Mouse (Mus musculus): ENCODE data around the gene Pla2g2f. TPM values are rescaled to one million over a fixed set of nuclear protein-coding genes. Genes with fewer than 3 reads are reported as not detected.
A peak's percentile ranks its signal among the peaks of the same experiment; 100 is the strongest.

Pla2g2f gene
- total RNA-seq, 2 experiments from 2014 or later = not detected

DNA sequence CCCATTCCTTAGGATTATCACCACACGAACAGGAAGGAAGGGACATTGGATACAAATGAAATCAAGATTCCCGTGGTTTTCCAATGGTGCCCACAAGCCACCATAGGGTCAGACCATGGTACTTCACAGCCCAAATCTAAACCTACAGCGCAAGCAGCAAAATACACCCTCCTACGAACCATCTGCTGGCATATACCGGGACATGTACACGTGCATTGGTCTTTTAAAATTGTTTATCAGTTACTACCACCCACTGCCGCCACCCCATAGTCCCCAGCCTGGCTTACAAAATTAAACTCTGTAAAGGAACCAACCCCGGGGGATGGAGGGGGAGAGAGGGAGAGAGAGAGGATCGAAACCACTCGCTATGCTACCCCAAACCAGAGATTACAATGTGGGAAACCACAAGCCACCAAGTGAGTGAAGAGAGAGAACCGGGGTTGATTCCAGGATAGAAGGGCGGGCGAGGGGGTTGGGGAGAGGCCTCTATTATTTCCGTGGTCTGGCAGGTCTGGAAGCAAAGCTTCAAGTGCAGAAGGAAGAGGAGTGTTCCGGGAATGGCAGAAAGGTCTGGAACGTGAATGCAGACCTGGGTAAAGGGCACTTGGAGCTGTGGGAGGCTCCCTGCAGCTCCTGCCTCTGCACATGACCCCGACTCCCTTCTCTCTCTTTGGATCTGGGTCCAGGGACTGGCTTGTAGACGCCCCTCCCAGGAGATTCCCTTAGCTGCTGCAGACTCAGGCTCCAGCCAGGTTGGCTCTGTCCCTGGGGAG is 32.9 kb downstream of the Pla2g2f start, which contains the start of gene Pla2g2c:
Pla2g2c (plus strand) TSS at position 439 of the 773 bp plus-strand sequence.
- intact Hi-C loops (cut with DNase I) = no loop called here
- peak; percentile 68 to 73 for DNase-seq (ENCODE audit: low spot score in 2 of 2)

GRCm38 (mm10) chr4:138723493-138724281 is 33.7 kb downstream of the Pla2g2f start:
- intact Hi-C loops (cut with DNase I) = loop anchor here (1.0 kb wide), 1 partner anchor 269 kb away; the partner anchor contains the start of gene Camk2n1
- peak; percentile 84 to 86 for DNase-seq (ENCODE audit: low spot score in 2 of 2)

DNA sequence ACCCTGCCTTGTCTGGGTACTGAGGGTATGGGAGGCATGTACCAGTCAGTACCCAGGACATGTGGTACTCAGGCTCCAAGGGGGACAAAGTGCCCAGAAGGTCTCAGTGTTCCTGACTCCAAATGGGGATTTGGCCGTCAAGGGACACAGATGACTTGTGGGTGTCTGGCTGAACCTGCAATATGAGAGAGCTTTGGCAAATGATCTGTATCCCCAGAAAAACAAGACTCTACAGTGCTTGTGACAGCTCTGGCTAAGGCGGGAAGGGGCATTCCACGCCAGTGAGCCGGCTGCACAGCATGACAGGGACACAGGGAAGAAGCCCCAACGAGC is 38.2 kb downstream of the Pla2g2f start:
- intact Hi-C loops (cut with DNase I) = no loop called here
- no peak for DNase-seq (ENCODE audit: low spot score in 2 of 2)

- no peak for DNase-seq (ENCODE audit: low spot score in 2 of 2)
- intact Hi-C loops (cut with DNase I) = no loop called here
Observed at GRCm38 (mm10) chr4:138718586-138719263, 38.7 kb downstream of the Pla2g2f start.

- intact Hi-C loops (cut with DNase I) = no loop called here
- DNase-seq (ENCODE audit: low spot score in 2 of 2) = no peak
Observed at GRCm38 (mm10) chr4:138716697-138717096, 40.7 kb downstream of the Pla2g2f start.

- DNase-seq (ENCODE audit: low spot score in 2 of 2) = no peak
- intact Hi-C loops (cut with DNase I) = no loop called here
Observed at GRCm38 (mm10) chr4:138714186-138714585, 43.2 kb downstream of the Pla2g2f start.

DNA sequence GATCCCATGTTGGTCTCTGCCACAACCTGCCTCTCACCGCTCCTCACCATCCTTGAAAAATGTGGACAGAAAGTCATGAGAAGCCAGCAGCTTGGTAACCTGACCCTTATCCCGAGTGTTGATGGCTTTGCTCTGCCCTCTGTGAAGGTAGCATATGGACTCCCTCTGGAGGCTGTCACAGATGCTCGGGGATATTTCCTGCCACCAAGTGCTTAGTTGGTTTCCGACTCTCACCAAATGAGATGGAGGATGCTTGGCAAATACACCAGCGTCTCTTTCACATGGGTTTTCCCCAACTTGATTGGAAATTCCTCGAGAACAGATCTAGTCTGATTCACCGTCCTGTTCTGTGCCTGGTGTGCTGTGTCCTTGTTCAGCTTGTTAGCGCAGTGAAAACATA is 44.8 kb downstream of the Pla2g2f start:
- intact Hi-C loops (cut with DNase I) = no loop called here

DNA sequence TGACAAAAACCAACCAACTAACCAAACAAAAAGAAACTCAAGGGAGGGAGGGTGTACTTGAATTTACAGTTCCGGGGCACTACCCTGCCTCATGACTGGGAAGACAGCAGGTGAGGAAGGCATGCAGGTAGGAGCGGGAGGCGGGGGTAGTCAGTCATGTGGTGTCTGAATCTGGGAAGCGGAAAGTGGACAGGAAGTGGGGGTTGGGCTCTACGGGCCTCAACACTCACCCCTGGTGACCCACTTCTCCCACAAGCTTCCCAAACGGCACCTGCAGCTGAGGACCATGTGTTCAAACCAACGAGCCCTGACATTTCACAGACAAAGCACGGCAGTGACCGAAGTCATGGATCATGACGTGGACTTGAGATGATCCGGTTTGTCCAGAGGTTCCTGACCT is 45.3 kb downstream of the Pla2g2f start:
- DNase-seq (ENCODE audit: low spot score in 2 of 2) = no peak
- intact Hi-C loops (cut with DNase I) = no loop called here

More for the DNA sequence above, 44.8 kb downstream of the Pla2g2f start:
- DNase-seq (ENCODE audit: low spot score in 2 of 2) = no peak

- intact Hi-C loops (cut with DNase I) = no loop called here
- DNase-seq (ENCODE audit: low spot score in 2 of 2) = no peak
Observed at GRCm38 (mm10) chr4:138711051-138711820, 46.2 kb downstream of the Pla2g2f start.

DNA sequence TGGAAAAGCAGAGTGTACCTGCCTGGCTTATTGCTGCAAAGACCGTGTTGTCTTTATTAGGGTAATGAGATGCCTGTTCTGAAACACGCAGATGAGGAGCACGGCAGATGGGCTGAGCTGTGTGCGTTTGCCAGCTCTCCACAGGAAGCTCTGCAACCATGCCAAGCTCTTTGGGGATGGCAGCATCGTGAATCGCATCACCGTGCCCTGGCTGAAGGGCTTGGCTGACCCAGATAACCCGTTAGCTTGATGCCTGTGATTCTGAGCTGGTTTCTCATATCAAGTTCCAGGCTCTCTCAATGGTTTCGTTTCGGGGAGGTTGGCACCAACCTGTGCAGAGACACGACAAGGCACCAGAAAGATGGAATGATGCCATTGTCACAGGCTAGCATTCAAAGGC is 46.8 kb downstream of the Pla2g2f start:
- peak in 1 of 2 experiments; percentile 45 for DNase-seq (ENCODE audit: low spot score in 2 of 2)
- intact Hi-C loops (cut with DNase I) = no loop called here

DNA sequence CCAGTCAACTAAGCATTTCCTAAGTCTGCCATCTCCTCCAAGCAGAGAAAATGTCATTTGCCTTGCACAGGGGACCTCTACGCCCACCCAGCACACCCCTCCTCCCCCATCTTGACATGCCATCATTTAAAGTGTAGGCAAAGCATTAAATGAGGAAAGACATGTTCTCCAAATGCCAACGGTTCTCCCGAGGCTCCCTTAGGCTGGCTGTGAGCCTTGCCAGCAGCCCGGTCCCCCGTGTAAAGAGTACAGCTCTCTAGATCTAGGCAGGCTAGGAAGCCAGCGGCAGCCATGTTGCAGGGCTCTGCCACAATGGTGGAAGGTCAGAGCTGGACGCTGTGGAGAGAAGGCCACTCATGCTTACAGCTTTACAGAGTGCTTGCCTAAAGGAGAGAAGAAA is 47.5 kb downstream of the Pla2g2f start:
- intact Hi-C loops (cut with DNase I) = no loop called here

DNA sequence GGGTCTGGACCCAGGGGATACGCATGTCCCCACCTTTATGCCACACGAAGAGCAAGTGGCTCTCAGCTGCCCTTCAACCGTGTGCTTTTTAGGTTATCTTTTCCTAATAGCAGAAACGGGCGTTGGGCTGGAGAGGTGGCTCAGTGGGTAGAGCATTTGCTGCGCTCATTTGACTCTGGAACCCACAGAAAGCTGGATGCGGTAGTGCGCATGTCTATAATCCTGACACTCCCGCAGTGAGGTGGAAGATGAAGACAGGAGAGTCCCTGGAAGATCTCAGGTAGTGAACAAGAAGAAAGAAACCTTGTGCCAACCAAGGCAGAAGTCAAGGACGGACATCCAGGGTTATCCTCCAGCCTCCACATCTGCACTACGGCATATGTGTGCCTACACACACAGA is 48.2 kb downstream of the Pla2g2f start:
- DNase-seq (ENCODE audit: low spot score in 2 of 2) = no peak
- intact Hi-C loops (cut with DNase I) = no loop called here

More for the DNA sequence above, 47.5 kb downstream of the Pla2g2f start:
- DNase-seq (ENCODE audit: low spot score in 2 of 2) = no peak

DNA sequence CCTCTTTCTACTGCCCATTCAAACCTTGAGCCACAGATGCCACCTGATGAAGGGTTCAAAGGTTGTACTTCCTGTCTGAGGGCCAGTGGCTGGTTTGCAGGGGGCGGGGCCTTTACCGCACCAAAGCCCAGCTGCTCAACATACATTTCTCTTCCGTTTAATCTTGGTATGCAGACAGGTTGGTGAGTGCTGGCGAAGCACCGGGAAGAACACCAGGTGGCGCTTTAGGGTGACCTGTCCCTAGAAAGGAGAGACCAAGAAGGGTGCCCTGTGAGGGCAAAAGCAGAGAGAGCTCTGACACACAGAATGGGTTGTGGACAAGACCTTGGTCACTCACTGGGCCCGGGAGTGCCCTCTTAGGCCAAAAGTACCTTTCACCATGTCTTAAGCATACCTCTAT is 48.8 kb downstream of the Pla2g2f start:
- intact Hi-C loops (cut with DNase I) = loop anchor here (1.0 kb wide), 1 partner anchor 143 kb away; no protein-coding TSS in a partner anchor
- no peak for DNase-seq (ENCODE audit: low spot score in 2 of 2)

- intact Hi-C loops (cut with DNase I) = no loop called here
Observed at GRCm38 (mm10) chr4:138706620-138707019, 50.8 kb downstream of the Pla2g2f start.

GRCm38 (mm10) chr4:138704169-138704568 is 53.3 kb downstream of the Pla2g2f start:
- intact Hi-C loops (cut with DNase I) = loop anchor here (5.0 kb wide), 1 partner anchor 142 kb away; no protein-coding TSS in a partner anchor
- no peak for DNase-seq (ENCODE audit: low spot score in 2 of 2)

More at GRCm38 (mm10) chr4:138706620-138707019, 50.8 kb downstream of the Pla2g2f start:
- DNase-seq (ENCODE audit: low spot score in 2 of 2) = no peak

- no peak for DNase-seq (ENCODE audit: low spot score in 2 of 2)
- intact Hi-C loops (cut with DNase I) = loop anchor here (5.0 kb wide), 1 partner anchor 141 kb away; no protein-coding TSS in a partner anchor
Observed at GRCm38 (mm10) chr4:138703591-138703990, 53.8 kb downstream of the Pla2g2f start.

- no peak for DNase-seq (ENCODE audit: low spot score in 2 of 2)
- intact Hi-C loops (cut with DNase I) = loop anchor here (5.0 kb wide), 1 partner anchor 140 kb away; no protein-coding TSS in a partner anchor
Observed at GRCm38 (mm10) chr4:138702528-138702927, 54.9 kb downstream of the Pla2g2f start.

DNA sequence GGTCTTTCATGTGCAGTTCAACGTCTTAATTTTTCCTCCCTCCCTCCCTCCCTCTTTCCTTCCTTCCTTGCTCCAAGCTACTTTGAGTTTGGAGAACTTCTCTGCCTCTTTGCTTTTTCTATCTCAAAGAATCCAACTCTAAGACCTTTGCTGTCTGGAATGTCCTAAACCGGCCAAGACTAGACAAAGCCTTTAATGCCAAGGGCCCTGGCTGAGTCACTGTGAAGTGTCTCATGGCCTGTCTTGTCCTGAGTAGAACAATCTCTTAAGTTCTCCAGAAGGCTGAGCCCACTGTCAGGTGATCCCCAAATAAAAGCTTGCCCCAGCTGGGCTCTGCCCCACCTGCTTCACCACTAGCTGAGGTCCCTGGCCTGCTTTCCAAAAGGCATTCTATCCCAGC is 55.4 kb downstream of the Pla2g2f start:
- intact Hi-C loops (cut with DNase I) = loop anchor here (5.0 kb wide), 1 partner anchor 140 kb away; no protein-coding TSS in a partner anchor
- DNase-seq (ENCODE audit: low spot score in 2 of 2) = no peak

DNA sequence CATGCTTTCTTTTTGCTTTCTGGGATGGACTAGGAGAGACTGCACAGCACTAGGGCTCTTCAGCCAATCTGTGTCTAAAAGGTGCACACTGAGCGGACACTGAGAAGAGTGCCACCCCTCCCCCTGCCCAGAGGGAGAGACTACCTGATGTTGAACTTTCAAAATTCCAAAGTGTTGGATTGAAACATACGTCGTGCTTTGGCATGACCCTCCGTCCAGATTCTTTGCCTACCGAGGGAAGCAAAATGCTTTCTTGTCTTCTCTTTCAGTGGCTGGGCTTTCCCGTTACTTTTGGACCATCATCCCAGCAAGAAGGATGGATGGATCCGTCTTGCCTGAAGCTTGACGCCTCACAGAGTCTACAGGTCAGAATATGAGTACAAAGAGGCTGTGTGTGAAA is 56.3 kb downstream of the Pla2g2f start:
- intact Hi-C loops (cut with DNase I) = loop anchor here (5.0 kb wide), 1 partner anchor 139 kb away; no protein-coding TSS in a partner anchor

More for the DNA sequence above, 56.3 kb downstream of the Pla2g2f start:
- DNase-seq (ENCODE audit: low spot score in 2 of 2) = no peak
